Mouse (Mus musculus): ENCODE results near the gene Kcne3. TPM values are rescaled to one million over a fixed set of nuclear protein-coding genes. Genes with fewer than 3 reads are reported as not detected.

The Kcne3 gene
- polyA plus RNA-seq, 1 experiment from 2014 or later = 10.0 TPM

DNA sequence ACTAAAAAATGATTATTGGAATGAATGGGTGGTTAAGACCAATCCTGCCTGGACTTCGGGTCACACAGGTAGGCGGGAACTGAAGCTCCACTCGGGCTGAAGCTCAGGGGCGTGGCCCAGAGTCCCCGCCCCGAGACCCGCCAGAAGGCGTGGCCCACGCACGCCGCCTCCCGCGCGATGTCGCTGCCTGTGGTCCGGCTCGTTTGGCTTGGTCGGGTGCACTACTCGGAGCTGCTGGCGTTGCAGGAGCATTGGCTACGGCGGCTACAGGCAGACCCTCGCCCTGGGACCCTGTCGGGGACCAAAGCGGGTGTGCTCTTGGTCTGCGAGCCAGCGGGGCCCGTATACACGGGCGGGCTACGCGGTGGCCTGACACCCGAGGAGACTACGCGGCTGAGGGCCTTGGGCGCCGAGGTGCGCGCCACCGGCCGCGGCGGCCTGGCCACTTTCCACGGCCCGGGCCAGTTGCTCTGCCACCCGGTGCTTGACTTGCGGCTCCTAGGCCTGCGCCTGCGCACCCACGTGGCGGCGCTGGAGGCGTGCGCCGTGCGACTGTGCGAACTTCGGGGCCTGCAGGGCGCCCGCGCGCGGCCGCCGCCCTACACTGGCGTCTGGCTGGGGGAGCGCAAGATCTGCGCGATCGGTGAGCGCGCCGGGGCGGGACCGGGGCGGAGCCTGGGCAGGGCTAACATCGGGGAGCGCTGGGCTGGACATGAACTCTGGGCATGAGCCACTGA lies 17.0 kb upstream of the Kcne3 start, which contains the start of gene Lipt2:
Gene Lipt2 (plus strand): TSS at position 173 of the 737 bp plus-strand sequence.
- Histone ChIP-seq H3K36me3 (no peaks in the 10 kb centered on the region), H3K9ac (peak within 1 kb of the TSS; percentile 90), H3K27ac (ENCODE audit: poor library complexity, severe bottlenecking) (peak within 1 kb of the TSS; percentile 95), H3K27me3 (replicated peaks) (no peaks in the 10 kb centered on the region; the same call in 1 of the 2 replicates), H3K4me2 (peak within 1 kb of the TSS; percentile 91), H3K9me3 (replicated peaks) (no peaks in the 10 kb centered on the region), H3K4me1 (replicated peaks) (0 out of 2 replicates have a peak, but pooled peaks cover 6% of the 10 kb centered on the region), H3K4me3 (peak within 1 kb of the TSS; percentile 86)
- ATAC-seq (ENCODE audit: insufficient number of reproducible peaks, low FRiP score) = peak; percentile 97
- under 1% methylated on average over 76 of the region's 78 CpGs for WGBS

DNA sequence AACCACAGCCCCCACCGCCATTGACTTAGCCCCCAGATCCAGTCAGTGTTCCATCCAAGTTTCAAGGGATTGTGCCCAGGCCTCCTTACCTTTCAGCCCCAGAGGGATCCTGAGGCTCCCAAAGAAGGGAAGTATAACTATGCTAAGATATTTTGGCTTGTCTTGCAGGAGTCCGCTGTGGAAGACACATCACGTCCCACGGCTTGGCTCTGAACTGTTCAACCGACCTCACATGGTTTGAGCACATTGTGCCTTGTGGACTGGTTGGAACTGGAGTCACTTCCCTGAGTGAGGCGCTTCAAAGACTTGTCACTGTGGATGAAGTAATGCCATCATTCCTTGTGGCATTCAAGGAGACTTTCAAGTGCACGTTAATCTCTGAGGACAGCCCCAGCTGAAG lies 16.3 kb upstream of the Kcne3 start:
- Histone ChIP-seq H3K27me3 (replicated peaks) (no peaks in the 10 kb centered on the region; the same call in 1 of the 2 replicates), H3K4me2 (peak overlapping the region; percentile 91), H3K4me3 (peak overlapping the region; percentile 86), H3K9me3 (replicated peaks) (no peaks in the 10 kb centered on the region), H3K36me3 (no peaks in the 10 kb centered on the region), H3K4me1 (replicated peaks) (0 out of 2 replicates have a peak, but pooled peaks cover 6% of the 10 kb centered on the region), H3K27ac (ENCODE audit: poor library complexity, severe bottlenecking) (0 out of 2 replicates have a peak overlapping the region, but pooled peaks have one; percentile 95), H3K9ac (peak overlapping the region; percentile 90)
- ATAC-seq (ENCODE audit: insufficient number of reproducible peaks, low FRiP score) = no peak
- 70% methylated on average over 7 of the region's 7 CpGs for WGBS

DNA sequence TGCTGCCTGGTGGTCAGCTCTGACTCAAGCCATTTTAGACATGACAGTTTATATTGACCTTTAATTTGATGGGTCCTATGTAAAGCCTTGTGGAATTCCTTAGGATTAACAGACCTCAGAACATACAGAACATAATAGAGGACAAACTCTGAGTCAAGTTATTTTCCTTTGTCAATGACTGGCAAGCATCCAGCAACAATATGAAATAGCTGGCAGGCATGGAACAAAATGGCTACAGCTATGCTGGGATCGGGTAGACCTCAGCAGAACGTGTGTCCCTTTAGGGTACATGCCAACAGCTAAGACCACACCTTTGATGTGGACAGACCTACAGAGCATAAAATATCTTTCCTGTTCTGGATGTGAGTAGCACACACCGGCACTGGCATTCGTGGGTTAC lies 12.8 kb upstream of the Kcne3 start:
- WGBS = 72% methylated on average over 4 of the region's 4 CpGs
- H3K36me3 ChIP-seq = no peaks in the 10 kb centered on the region
- H3K4me2 ChIP-seq = no peak overlapping the region
- no peaks in the 10 kb centered on the region for H3K9me3 ChIP-seq (replicated peaks)
- no peak overlapping the region for H3K4me3 ChIP-seq
- no peaks in the 10 kb centered on the region; the same call in 1 of the 2 replicates for H3K27me3 ChIP-seq (replicated peaks)
- no peak for ATAC-seq (ENCODE audit: insufficient number of reproducible peaks, low FRiP score)
- H3K9ac ChIP-seq = no peak overlapping the region
- no peak overlapping the region for H3K27ac ChIP-seq (ENCODE audit: poor library complexity, severe bottlenecking)
- H3K4me1 ChIP-seq (replicated peaks) = 0 out of 2 replicates have a peak, but pooled peaks cover 6% of the 10 kb centered on the region

DNA sequence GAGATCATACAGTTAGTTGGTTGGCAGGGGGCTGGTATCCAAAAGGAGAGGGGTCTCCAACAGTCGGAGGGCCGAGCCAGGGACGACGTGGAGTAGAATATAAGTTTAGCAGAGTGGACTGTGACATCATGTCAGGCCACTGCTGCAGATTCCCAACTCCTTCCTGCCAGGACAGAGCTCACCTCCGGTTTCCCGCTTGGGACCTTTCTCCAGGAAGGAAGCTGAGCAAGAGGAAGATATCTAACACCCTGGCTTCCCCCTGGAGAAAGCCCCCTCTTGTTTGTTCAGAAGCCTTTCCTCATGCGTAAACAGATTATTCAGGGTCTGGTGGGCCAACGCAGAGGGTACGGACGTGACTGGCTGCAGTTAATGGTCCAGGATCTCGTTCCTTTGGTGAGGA lies 7.6 kb upstream of the Kcne3 start:
- H3K9ac ChIP-seq = no peak overlapping the region
- ATAC-seq (ENCODE audit: insufficient number of reproducible peaks, low FRiP score) = no peak; the same call in 1 of the 2 replicates
- WGBS = 56% methylated on average over 11 of the region's 11 CpGs

DNA sequence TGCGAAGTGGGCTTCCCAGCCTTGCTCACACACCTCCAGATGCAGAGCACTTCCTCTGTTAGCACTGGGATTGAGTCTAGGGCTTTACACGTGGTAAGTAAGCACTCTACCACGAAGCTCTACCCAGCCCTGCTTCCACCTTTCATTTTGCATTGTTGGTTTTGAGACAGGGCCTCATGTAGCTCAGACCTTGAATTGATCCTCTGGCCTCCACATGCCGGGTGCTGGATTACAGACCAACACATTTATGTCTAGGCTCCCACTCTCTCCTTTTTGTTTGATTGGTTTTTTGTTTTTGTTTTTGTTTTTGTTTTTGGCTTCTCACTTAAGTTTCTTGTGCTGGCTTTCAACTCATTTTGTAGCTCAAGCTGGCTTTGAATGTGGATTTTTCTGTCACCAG lies 5.5 kb upstream of the Kcne3 start:
- ATAC-seq (ENCODE audit: insufficient number of reproducible peaks, low FRiP score) = no peak
- Histone ChIP-seq H3K27ac (ENCODE audit: poor library complexity, severe bottlenecking) (no peak overlapping the region), H3K4me1 (replicated peaks) (no peaks in the 10 kb centered on the region), H3K4me3 (no peak overlapping the region), H3K36me3 (no peaks in the 10 kb centered on the region), H3K4me2 (no peak overlapping the region), H3K9ac (no peak overlapping the region), H3K9me3 (replicated peaks) (no peaks in the 10 kb centered on the region), H3K27me3 (replicated peaks) (no peaks in the 10 kb centered on the region)
- 62% methylated on average over 4 of the region's 4 CpGs for WGBS

More for the DNA sequence above, 7.6 kb upstream of the Kcne3 start:
- no peaks in the 10 kb centered on the region for H3K36me3 ChIP-seq
- H3K9me3 ChIP-seq (replicated peaks) = no peaks in the 10 kb centered on the region
- no peaks in the 10 kb centered on the region for H3K27me3 ChIP-seq (replicated peaks)
- H3K4me3 ChIP-seq = no peak overlapping the region
- no peaks in the 10 kb centered on the region for H3K4me1 ChIP-seq (replicated peaks)
- H3K27ac ChIP-seq (ENCODE audit: poor library complexity, severe bottlenecking) = no peak overlapping the region
- no peak overlapping the region for H3K4me2 ChIP-seq

DNA sequence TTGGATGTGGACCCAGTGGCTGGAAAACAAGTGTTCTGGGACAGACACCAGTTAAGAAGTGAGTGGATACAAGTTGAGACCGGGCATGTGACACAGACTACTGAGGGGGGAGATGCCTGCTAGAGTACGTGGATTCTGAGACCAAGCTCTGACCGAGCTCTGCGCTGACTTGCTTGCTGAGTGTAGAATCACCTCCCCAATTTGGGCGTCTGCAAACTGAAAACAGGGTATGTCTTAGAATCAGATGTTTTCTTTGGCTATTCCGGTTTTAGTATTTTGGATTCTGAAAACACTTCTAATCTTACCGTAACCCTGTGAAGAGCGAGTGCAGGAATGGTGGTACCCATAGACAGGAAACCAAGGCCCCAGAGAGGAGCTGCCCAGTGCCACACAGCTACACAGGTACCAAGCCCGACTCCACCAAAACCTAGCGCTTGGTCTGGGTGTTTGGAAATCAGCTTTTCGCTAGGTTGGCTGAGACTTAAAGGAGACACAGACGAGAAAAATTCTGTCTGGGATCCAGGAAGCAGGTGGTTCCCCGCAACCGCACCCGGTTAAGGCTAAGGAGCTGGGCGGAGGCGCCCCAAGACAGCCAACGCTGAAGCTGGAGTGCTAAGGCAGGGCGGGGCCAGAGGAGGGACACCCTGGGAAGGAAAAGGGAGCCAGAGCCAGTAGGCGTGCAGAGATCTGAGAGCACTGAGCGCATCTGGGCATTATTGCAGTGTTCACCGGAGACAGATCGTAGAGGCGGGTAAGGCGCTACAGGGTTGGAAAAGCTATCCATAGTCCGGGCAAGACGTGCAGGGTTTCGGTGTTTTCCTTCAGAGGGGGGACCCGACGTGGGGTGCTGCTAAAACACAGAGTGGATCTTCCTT lies 2.0 kb downstream of the Kcne3 start:
- Histone ChIP-seq H3K9me3 (replicated peaks) (no peaks in the 10 kb centered on the region), H3K9ac (peak overlapping the region; percentile 58; the same call in 1 of the 2 replicates), H3K4me3 (peak overlapping the region; percentile 56), H3K4me1 (replicated peaks) (peaks cover 12% of the 10 kb centered on the region), H3K4me2 (peak overlapping the region; percentile 95), H3K36me3 (no peaks in the 10 kb centered on the region), H3K27ac (ENCODE audit: poor library complexity, severe bottlenecking) (no peak overlapping the region), H3K27me3 (replicated peaks) (peaks cover 59% of the 10 kb centered on the region)
- peak; percentile 64 for ATAC-seq (ENCODE audit: insufficient number of reproducible peaks, low FRiP score)
- WGBS = 7% methylated on average over 30 of the region's 30 CpGs

DNA sequence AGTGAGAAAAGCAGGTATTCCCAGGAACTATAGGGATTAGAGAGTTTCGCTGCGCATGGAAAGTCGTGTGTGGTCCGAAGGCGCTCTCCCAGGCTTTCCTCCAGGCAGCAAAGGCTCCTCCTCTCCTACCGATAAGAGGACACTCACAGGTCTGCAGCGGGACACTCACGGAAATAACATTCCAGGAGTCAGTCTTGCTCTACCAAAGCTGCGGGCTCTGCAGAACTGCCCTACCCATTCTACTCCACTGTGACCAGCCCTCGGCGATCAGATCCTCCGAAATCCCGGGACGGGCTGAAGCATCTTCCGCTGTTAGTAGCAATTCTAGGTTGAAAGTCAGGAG lies 2.6 kb downstream of the Kcne3 start:
- Histone ChIP-seq H3K4me3 (peak overlapping the region; percentile 56), H3K9me3 (replicated peaks) (no peaks in the 10 kb centered on the region), H3K27ac (ENCODE audit: poor library complexity, severe bottlenecking) (no peak overlapping the region), H3K36me3 (no peaks in the 10 kb centered on the region), H3K4me1 (replicated peaks) (peaks cover 12% of the 10 kb centered on the region), H3K4me2 (peak overlapping the region; percentile 95), H3K9ac (peak overlapping the region; percentile 58; the same call in 1 of the 2 replicates), H3K27me3 (replicated peaks) (peaks cover 59% of the 10 kb centered on the region)
- ATAC-seq (ENCODE audit: insufficient number of reproducible peaks, low FRiP score) = peak; percentile 42; the same call in 1 of the 2 replicates
- WGBS = 3% methylated on average over 15 of the region's 15 CpGs

DNA sequence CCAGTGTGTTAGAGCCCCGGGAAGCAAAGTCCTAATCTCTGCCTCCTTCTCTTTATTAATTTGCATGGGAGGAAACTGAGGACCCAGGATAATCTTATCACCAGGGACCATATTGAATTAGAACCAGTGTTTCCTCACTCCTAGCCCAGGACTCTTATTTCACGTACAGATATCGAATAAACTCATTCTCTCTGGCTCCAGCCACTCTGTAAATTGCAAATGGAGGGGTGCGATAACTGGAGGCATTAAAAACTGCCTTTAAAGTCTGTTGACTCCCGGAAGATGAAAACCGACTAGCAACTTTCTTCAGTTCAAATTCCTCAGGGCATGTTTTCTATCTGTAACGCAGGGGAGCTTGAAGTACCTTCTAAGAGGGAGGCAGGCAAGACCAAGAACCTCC lies 3.1 kb downstream of the Kcne3 start:
- Histone ChIP-seq H3K36me3 (no peaks in the 10 kb centered on the region), H3K27ac (ENCODE audit: poor library complexity, severe bottlenecking) (no peak overlapping the region), H3K9me3 (replicated peaks) (no peaks in the 10 kb centered on the region), H3K4me3 (peak overlapping the region; percentile 56), H3K27me3 (replicated peaks) (peaks cover 59% of the 10 kb centered on the region), H3K4me1 (replicated peaks) (peaks cover 12% of the 10 kb centered on the region), H3K9ac (no peak overlapping the region), H3K4me2 (peak overlapping the region; percentile 95)
- 42% methylated on average over 7 of the region's 7 CpGs for WGBS
- no peak for ATAC-seq (ENCODE audit: insufficient number of reproducible peaks, low FRiP score)

DNA sequence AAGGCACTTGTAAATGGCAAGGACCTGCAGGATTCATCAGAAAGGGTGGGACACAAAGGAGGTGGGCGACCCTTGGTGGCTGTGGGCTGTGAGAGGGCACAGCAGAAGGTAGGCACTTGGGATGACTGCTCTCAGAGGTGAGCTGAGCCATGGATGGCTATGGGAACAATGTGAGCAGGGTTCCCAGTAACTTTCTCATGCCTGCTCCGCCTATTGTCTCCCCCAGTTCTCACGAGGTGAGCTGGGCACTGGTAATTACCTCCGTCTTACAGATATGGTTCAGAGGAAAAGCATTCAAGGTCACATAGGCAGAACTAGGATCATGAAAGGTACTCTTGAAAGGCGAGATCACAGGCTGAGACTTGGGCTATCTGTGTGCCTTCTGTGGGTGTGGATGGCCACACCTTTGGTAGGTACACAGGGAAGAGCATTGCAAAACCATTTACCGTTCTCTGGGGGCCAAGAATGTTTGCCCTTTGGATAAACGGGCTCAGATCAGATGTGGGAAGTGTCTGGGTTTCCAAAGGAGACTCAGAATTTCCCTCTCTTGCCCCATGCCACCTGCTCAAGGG lies 3.6 kb downstream of the Kcne3 start:
- Histone ChIP-seq H3K4me3 (no peak overlapping the region), H3K9ac (no peak overlapping the region), H3K36me3 (no peaks in the 10 kb centered on the region), H3K4me2 (no peak overlapping the region), H3K27me3 (replicated peaks) (peaks cover 59% of the 10 kb centered on the region), H3K9me3 (replicated peaks) (no peaks in the 10 kb centered on the region), H3K4me1 (replicated peaks) (peaks cover 12% of the 10 kb centered on the region), H3K27ac (ENCODE audit: poor library complexity, severe bottlenecking) (no peak overlapping the region)
- WGBS = 69% methylated on average over 7 of the region's 7 CpGs
- no peak for ATAC-seq (ENCODE audit: insufficient number of reproducible peaks, low FRiP score)

DNA sequence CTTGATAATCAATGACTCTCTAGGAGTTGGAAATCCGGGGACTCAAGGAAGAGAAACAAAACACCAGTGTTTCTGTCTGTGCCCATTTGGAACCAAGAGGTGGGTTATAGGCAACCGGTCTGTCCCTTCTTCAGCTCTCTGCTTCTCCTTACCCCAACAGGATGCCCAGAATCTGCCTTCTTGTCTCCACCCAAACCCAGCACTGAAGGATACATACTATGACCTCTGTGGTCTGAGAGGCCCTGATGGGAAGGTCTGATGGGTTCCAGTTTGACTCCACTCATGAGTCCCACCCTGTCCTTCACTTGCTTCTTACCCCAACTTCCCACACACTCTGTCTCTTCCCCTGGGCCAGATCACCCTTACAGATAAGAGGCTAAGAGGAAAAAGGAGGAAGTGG lies 4.9 kb downstream of the Kcne3 start:
- no peak overlapping the region for H3K27ac ChIP-seq (ENCODE audit: poor library complexity, severe bottlenecking)
- no peak for ATAC-seq (ENCODE audit: insufficient number of reproducible peaks, low FRiP score)
- no peaks in the 10 kb centered on the region for H3K9me3 ChIP-seq (replicated peaks)
- H3K36me3 ChIP-seq = no peaks in the 10 kb centered on the region
- H3K4me3 ChIP-seq = no peak overlapping the region
- no peak overlapping the region for H3K4me2 ChIP-seq
- no peak overlapping the region for H3K9ac ChIP-seq
- H3K27me3 ChIP-seq (replicated peaks) = peaks cover 56% of the 10 kb centered on the region
- WGBS = 66% methylated on average over 2 of the region's 2 CpGs
- peaks cover 12% of the 10 kb centered on the region for H3K4me1 ChIP-seq (replicated peaks)

DNA sequence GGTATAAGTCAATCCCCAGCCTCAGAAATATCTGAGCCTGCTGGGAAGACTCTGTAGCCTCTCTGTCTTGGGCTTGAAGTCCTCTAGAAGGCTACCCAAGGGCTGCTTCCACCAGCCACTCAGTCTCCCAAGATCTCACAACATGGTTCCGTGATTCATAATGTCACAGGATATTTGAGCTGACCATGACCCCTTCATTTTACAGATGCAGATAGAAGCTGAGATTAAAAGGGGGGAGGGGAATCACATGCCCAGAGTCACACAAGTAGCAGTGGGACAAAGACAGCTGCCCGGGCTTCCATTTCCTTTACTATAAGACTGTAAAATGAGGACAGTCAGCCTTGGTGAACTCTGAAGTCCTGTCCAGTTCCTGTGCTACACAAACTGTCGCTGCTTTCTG lies 5.3 kb downstream of the Kcne3 start:
- Histone ChIP-seq H3K9ac (no peak overlapping the region), H3K9me3 (replicated peaks) (no peaks in the 10 kb centered on the region), H3K4me1 (replicated peaks) (peaks cover 12% of the 10 kb centered on the region), H3K27ac (ENCODE audit: poor library complexity, severe bottlenecking) (no peak overlapping the region), H3K4me2 (no peak overlapping the region), H3K36me3 (no peaks in the 10 kb centered on the region), H3K27me3 (replicated peaks) (peaks cover 54% of the 10 kb centered on the region), H3K4me3 (no peak overlapping the region)
- no peak for ATAC-seq (ENCODE audit: insufficient number of reproducible peaks, low FRiP score)
- 72% methylated on average over 3 of the region's 3 CpGs for whole genome bisulfite sequencing
